Mouse (Mus musculus) neural tube, embryonic 14.5 days (tissue): ENCODE measurements around the gene Manbal. TPM values are rescaled to one million over a fixed set of nuclear protein-coding genes. Genes with fewer than 3 reads are reported as not detected.

Source experiments
- ATAC-seq: fragments of 200-750 bp; cut with Nextera tagmentation; 2 replicates; pipeline ENCODE4 v1.8.0; 2017; ENCODE audit warnings: low read depth, mild to moderate bottlenecking, moderate TSS enrichment, moderate library complexity
- H3K27ac ChIP-seq: fragments of 300-500 bp; sonication (generic); 2 replicates; pipeline ENCODE4 v1.5.1; 2014; ENCODE audit warnings: low read depth, mild to moderate bottlenecking, control low read depth, low read length, moderate library complexity, mixed read lengths
- H3K27me3 ChIP-seq: fragments of 300-500 bp; sonication (generic); 2 replicates; pipeline ENCODE4 v1.6.1; 2014; ENCODE audit warnings: low read length; ENCODE audit not compliant: control insufficient read depth, insufficient read depth
- H3K36me3 ChIP-seq: fragments of 300-500 bp; sonication (generic); 2 replicates; pipeline ENCODE4 v1.6.1; 2014; ENCODE audit warnings: low read length, mixed read lengths; ENCODE audit not compliant: control insufficient read depth, insufficient read depth
- H3K4me1 ChIP-seq: fragments of 300-500 bp; sonication (generic); 2 replicates; pipeline ENCODE4 v1.6.1; 2014; ENCODE audit warnings: low read length; ENCODE audit not compliant: control insufficient read depth, insufficient read depth
- H3K4me2 ChIP-seq: fragments of 300-500 bp; sonication (generic); 2 replicates; pipeline ENCODE4 v1.6.1; 2014; ENCODE audit warnings: mild to moderate bottlenecking, low read depth, low read length, control low read depth
- H3K4me3 ChIP-seq: fragments of 300-500 bp; sonication (generic); 2 replicates; pipeline ENCODE4 v1.5.1; 2014; ENCODE audit warnings: low read depth, low read length, control low read depth, mixed read lengths
- H3K9ac ChIP-seq: fragments of 300-500 bp; sonication (generic); replicated peaks from 2 replicates; pipeline ENCODE4 v1.6.1; 2014; ENCODE audit warnings: low read depth, mild to moderate bottlenecking, control low read depth, low read length, mixed read lengths
- H3K9me3 ChIP-seq: fragments of 300-500 bp; sonication (generic); 2 replicates; pipeline ENCODE4 v1.6.1; 2016; ENCODE audit warnings: low read length; ENCODE audit not compliant: control insufficient read depth
- WGBS: fragments of 180-500 bp; shearing (Covaris S2); extraction: QIAGEN DNeasy Blood & Tissue Kit; methylation state at CpG from one replicate; pipeline ENCODE4 v1.1.7; 2014; 5-methylcytosine and 5-hydroxymethylcytosine counted together
- polyA plus RNA-seq: library from polyadenylated mRNA; unstranded; fragments of >200 nt; fragmentation: Nextera tagmentation; extraction: Ambion mirVana; gene quantifications from 2 replicates; pipeline ENCODE4 v1.2.1, GENCODE M21; 2014

Gene Manbal
- polyA plus RNA-seq, 1 experiment from 2014 or later: 58.5 TPM

DNA sequence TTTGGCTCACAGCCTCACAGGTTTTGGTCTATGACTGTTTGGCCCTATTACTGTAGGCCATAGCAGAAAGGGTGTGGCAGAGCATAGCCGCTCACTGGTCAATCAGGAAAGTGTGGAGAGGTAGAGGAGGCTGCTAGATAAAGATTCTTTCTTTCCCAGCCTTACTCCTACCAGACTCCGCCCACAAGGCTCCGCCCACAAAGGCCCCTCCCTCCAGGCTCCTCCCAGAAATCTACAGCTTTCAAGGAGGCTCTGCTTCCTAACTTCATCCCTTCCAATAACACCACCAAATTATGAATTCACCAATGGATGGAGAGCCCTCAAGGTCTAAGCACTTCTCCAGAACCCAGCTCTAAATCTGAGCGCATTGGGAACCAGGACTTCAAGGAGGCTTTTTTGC, 14.2 kb upstream of the Manbal start:
- no peaks in the 10 kb centered on the region for H3K9me3 ChIP-seq
- H3K36me3 ChIP-seq: no peaks in the 10 kb centered on the region
- no peak overlapping the region for H3K4me3 ChIP-seq
- peaks cover 12% of the 10 kb centered on the region for H3K4me1 ChIP-seq
- H3K9ac ChIP-seq: no peak overlapping the region
- 70% methylated on average over 4 of the region's 4 CpGs for WGBS
- H3K27ac ChIP-seq: no peak overlapping the region
- no peak for ATAC-seq
- no peaks in the 10 kb centered on the region for H3K27me3 ChIP-seq
- H3K4me2 ChIP-seq: no peak overlapping the region

DNA sequence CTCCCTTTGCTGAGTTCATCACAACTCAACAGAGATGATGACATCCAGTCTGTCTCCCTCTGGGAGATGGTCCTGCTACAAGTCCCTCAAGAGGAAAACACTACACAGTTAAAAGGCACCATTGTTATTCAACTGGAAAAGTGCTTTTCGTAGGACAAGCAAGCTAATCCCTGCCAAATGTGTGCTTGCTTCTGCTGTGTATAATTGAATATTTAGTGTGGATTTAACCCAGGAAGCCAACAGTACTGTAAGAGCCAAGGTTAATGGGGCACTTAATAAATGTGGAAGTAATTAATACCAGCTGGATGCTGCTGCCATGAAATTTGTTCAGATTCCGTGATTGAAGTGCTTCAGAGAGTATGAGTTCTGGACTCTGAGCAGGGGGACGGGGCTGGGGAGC, 13.3 kb upstream of the Manbal start:
- Histone ChIP-seq H3K27me3 (no peaks in the 10 kb centered on the region), H3K4me1 (peaks cover 5% of the 10 kb centered on the region), H3K9ac (no peak overlapping the region), H3K4me2 (no peak overlapping the region), H3K9me3 (no peaks in the 10 kb centered on the region), H3K27ac (0 out of 2 replicates have a peak overlapping the region, but pooled peaks have one; percentile 1), H3K4me3 (no peak overlapping the region), H3K36me3 (no peaks in the 10 kb centered on the region)
- no peak for ATAC-seq
- WGBS: 54% methylated on average over 3 of the region's 3 CpGs

DNA sequence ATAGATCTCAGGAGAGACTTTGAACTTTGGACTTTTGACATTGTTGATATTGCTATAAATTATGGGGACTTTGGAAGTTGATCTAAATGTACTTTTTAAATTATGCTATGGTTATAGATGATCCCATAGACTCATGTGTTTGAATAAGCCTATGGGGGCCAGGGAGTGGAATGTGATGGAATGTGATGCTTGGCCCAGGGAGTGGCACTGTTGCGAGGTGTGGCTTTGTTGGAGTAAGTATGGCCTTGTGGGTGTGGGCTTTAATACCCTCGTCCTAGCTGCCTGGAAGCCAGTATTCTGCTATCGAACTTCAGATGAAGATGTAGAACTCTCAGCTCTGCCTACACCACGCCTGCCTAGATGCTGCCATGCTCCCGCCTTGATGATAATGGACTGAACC, 7.4 kb upstream of the Manbal start:
- H3K9me3 ChIP-seq: no peaks in the 10 kb centered on the region
- no peak overlapping the region for H3K27ac ChIP-seq
- no peak overlapping the region for H3K9ac ChIP-seq
- ATAC-seq: no peak
- no peak overlapping the region for H3K4me2 ChIP-seq
- H3K36me3 ChIP-seq: no peaks in the 10 kb centered on the region
- H3K4me3 ChIP-seq: no peak overlapping the region
- 89% methylated on average over 5 of the region's 5 CpGs for WGBS
- no peaks in the 10 kb centered on the region for H3K27me3 ChIP-seq
- no peaks in the 10 kb centered on the region for H3K4me1 ChIP-seq

DNA sequence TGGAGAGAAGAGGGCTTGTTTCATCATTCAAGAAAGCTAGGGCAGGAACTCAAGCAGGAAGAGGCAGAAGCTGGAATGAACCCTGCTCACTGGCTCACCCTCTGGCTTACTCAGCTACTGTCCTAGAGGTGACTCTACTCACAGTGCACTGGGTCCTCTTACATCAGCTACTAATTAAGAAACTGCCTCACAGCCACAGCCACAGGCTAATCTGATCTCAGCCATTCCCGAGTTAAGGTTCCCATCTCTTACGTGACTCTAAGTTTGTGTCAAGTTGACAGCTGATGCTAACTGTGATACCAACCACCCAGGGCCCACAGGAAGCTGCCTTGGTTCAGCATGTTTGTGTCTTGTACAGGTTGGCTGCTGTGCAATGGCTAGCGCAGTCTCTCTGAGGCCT, 4.4 kb upstream of the Manbal start:
- Histone ChIP-seq H3K4me2 (no peak overlapping the region), H3K27me3 (no peaks in the 10 kb centered on the region), H3K9me3 (no peaks in the 10 kb centered on the region), H3K9ac (no peak overlapping the region), H3K4me3 (no peak overlapping the region), H3K4me1 (peaks cover 7% of the 10 kb centered on the region; the same call in 1 of the 2 replicates), H3K27ac (no peak overlapping the region), H3K36me3 (no peaks in the 10 kb centered on the region)
- ATAC-seq: no peak
- 94% methylated on average over 3 of the region's 3 CpGs for whole genome bisulfite sequencing

- Histone ChIP-seq H3K4me1 (peaks cover 21% of the 10 kb centered on the region; the same call in 1 of the 2 replicates), H3K9ac (peak overlapping the region; percentile 93; the same call in 1 of the 2 replicates), H3K4me3 (peak overlapping the region; percentile 92), H3K27ac (peak overlapping the region; percentile 88; the same call in 1 of the 2 replicates), H3K4me2 (peak overlapping the region; percentile 92), H3K36me3 (no peaks in the 10 kb centered on the region), H3K27me3 (no peaks in the 10 kb centered on the region), H3K9me3 (no peaks in the 10 kb centered on the region)
- ATAC-seq: no peak
- 91% methylated on average over 9 of the region's 9 CpGs for WGBS
Observed at GRCm38 (mm10) chr2:157366762-157367161, 632 bp upstream of the Manbal start.

DNA sequence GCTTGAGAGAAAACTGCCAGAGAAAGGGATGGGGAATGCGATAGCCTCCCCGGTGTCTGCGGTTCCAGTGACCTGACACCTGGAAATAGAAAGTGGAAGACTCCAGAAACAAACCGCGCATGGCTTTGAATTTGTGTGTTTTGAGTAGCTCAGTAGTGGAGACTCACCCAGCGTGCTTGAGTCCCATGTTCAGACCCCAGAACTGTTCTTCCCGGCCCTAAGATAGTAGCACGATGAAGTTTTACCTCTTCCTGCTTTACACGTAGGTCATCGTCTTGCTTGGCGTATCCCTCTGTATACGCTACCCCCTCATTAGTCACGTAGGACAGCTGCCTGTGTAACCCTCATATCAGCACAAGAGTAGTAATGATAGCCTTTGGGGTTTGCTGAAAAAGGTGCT, 597 bp downstream of the Manbal start:
- peak overlapping the region; percentile 92 for H3K4me3 ChIP-seq
- H3K36me3 ChIP-seq: no peaks in the 10 kb centered on the region
- H3K4me1 ChIP-seq: peaks cover 21% of the 10 kb centered on the region; the same call in 1 of the 2 replicates
- 0 out of 2 replicates have a peak, but pooled peaks have one; percentile 5 for ATAC-seq
- no peaks in the 10 kb centered on the region for H3K9me3 ChIP-seq
- H3K4me2 ChIP-seq: peak overlapping the region; percentile 92
- H3K27ac ChIP-seq: peak overlapping the region; percentile 88
- H3K27me3 ChIP-seq: no peaks in the 10 kb centered on the region
- 5% methylated on average over 13 of the region's 13 CpGs for WGBS
- H3K9ac ChIP-seq: peak overlapping the region; percentile 93

- Histone ChIP-seq H3K27ac (no peak overlapping the region), H3K4me2 (no peak overlapping the region), H3K27me3 (no peaks in the 10 kb centered on the region), H3K9ac (no peak overlapping the region), H3K9me3 (no peaks in the 10 kb centered on the region), H3K4me1 (peaks cover 31% of the 10 kb centered on the region; the same call in 1 of the 2 replicates), H3K4me3 (no peak overlapping the region), H3K36me3 (no peaks in the 10 kb centered on the region)
- 79% methylated on average over 6 of the region's 6 CpGs for WGBS
- ATAC-seq: no peak
Observed at GRCm38 (mm10) chr2:157371696-157372095, 4.3 kb downstream of the Manbal start.

GRCm38 (mm10) chr2:157373681-157374080, 6.3 kb downstream of the Manbal start:
- WGBS: 88% methylated on average over 3 of the region's 3 CpGs
- Histone ChIP-seq H3K4me1 (peaks cover 18% of the 10 kb centered on the region; the same call in 1 of the 2 replicates), H3K9ac (no peak overlapping the region), H3K9me3 (no peaks in the 10 kb centered on the region), H3K4me2 (no peak overlapping the region), H3K36me3 (no peaks in the 10 kb centered on the region), H3K4me3 (no peak overlapping the region), H3K27ac (no peak overlapping the region), H3K27me3 (no peaks in the 10 kb centered on the region)
- ATAC-seq: no peak

- no peak for ATAC-seq
- peaks cover 10% of the 10 kb centered on the region; the same call in 1 of the 2 replicates for H3K4me1 ChIP-seq
- no peak overlapping the region; the same call in 1 of the 2 replicates for H3K4me2 ChIP-seq
- WGBS: 22% methylated on average over 7 of the region's 8 CpGs
- H3K27ac ChIP-seq: no peak overlapping the region
- no peaks in the 10 kb centered on the region for H3K27me3 ChIP-seq
- H3K9ac ChIP-seq: no peak overlapping the region
- no peak overlapping the region for H3K4me3 ChIP-seq
- peaks cover 5% of the 10 kb centered on the region for H3K36me3 ChIP-seq
- H3K9me3 ChIP-seq: no peaks in the 10 kb centered on the region
Observed at GRCm38 (mm10) chr2:157375051-157375450, 7.7 kb downstream of the Manbal start.
